Mouse (Mus musculus): ENCODE results near the gene Scn3a.

The Scn3a gene

GRCm38 (mm10) chr2:65413746-65414145 lies 153.7 kb downstream of the Scn3a start:
- no peak for DNase-seq (ENCODE audit: low spot score in 2 of 2)

Measured in right cerebral cortex, postnatal 36 days (tissue).